Mouse (Mus musculus) heart, postnatal 0 days (tissue): ENCODE data around the gene 4931429L15Rik.

Experiments
- CTCF ChIP-seq: IDR thresholded peaks from 2 replicates; pipeline ENCODE4 v1.5.1; 2016; ENCODE audit warnings: antibody characterized with exemption, control low read depth, low read depth
- EP300 ChIP-seq: IDR thresholded peaks from 2 replicates; pipeline ENCODE4 v1.6.1; 2016; ENCODE audit warnings: antibody characterized with exemption, low read depth

DNA sequence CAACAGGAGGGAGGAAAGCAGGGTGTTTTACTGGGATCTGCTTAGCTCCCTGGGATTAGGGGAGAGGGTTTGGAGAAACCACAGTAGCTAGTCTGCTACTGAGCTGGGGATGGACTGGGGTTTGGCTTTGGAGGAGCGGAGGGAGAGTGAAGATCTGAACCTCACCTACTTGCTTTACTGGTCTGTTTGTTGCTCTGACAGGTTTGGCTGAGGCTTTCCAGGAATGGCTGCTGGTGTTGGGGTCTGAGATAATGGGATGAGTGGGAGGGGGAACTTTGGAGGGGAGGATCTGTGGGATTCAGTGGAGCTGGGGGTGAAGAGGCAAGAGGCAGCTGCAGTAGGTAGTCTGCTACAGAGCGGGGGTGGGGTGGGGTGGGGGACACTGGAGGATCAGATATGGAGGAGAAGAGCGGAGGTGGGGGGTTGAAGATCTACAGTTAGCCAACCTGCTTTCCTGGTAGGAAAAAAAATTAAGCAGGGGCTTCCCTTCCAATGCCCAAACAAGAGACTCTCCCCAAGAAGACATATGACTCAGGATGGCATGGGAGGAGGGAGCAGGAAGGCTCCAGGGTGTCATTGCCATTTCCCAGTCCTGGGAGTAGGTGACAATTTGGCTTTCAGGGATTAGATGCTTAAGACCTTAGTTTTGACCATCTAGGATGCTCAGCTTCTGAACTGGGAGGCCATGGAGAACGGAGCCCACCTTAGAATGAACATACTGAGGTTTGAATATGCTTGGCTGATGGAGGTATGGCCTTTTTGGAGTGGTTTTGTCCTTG, 26.3 kb upstream of the 4931429L15Rik start:
- no peak for TF ChIP-seq EP300
- TF ChIP-seq CTCF: no peak
